Mouse (Mus musculus): ENCODE results near the gene Mxd4.

DNA sequence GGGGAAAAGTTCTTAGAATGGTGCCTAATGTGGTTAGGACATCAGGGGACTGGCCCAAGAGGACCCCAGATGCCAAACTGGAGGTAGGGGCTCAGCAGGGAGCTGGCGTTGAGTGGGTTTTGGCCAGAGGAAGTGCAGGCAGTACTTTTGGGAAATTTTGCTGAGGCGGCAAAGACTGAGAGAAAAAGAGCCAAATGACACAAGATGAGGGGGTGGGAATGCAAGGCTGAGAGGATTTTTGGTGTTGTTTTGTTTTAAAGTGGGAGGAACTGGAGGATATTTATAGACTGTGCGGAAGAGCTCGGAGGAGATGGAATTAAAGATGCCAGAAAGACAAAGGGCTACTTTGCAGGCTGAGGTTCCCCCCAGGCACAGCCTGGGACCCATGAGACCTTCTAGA lies 16.8 kb downstream of the Mxd4 start:
- no peak for TF ChIP-seq POLR2A (IDR thresholded peaks at IDR 0.05; ENCODE audit: borderline replicate concordance, low read depth, low read length)
- TF ChIP-seq CTCF (IDR thresholded peaks at IDR 0.05; ENCODE audit: low read depth, low read length), result no peak

Data from bone marrow macrophage, adult 2 months (primary cell).